Mouse (Mus musculus) stomach, embryonic 15.5 days (tissue): ENCODE results near the gene Hoxc6. TPM values are rescaled to one million over a fixed set of nuclear protein-coding genes. Genes with fewer than 3 reads are reported as not detected.

Source experiments
- ATAC-seq: fragments of 200-750 bp; cut with Nextera tagmentation; 2 replicates; pipeline ENCODE4 v1.8.0; 2017; ENCODE audit warnings: low read depth, moderate number of reproducible peaks, moderate TSS enrichment; ENCODE audit not compliant: insufficient read depth, low FRiP score
- H3K27ac ChIP-seq: fragments of 300-500 bp; sonication (generic); 2 replicates; pipeline ENCODE4 v1.5.1; 2015; ENCODE audit warnings: mild to moderate bottlenecking, inconsistent platforms
- H3K27me3 ChIP-seq: fragments of 300-500 bp; sonication (generic); replicated peaks from 2 replicates; pipeline ENCODE4 v1.6.1; 2015; ENCODE audit warnings: inconsistent platforms
- H3K36me3 ChIP-seq: fragments of 300-500 bp; sonication (generic); 2 replicates; pipeline ENCODE4 v1.6.1; 2015; ENCODE audit warnings: inconsistent platforms
- H3K4me1 ChIP-seq: fragments of 300-500 bp; sonication (generic); 2 replicates; pipeline ENCODE4 v1.6.1; 2015; ENCODE audit warnings: inconsistent platforms
- H3K4me2 ChIP-seq: fragments of 300-500 bp; sonication (generic); 2 replicates; pipeline ENCODE4 v1.6.1; 2015; ENCODE audit warnings: mild to moderate bottlenecking, inconsistent platforms
- H3K4me3 ChIP-seq: fragments of 300-500 bp; sonication (generic); replicated peaks from 2 replicates; pipeline ENCODE4 v1.5.1; 2015; ENCODE audit warnings: inconsistent platforms
- H3K9ac ChIP-seq: fragments of 300-500 bp; sonication (generic); 2 replicates; pipeline ENCODE4 v1.6.1; 2015; ENCODE audit warnings: inconsistent platforms
- H3K9me3 ChIP-seq: fragments of 300-500 bp; sonication (generic); 2 replicates; pipeline ENCODE4 v1.6.1; 2016; ENCODE audit warnings: inconsistent platforms
- WGBS: fragments of 180-500 bp; shearing (Covaris S2); methylation state at CpG from one replicate; pipeline ENCODE4 v1.1.7; 2015; 5-methylcytosine and 5-hydroxymethylcytosine counted together
- polyA plus RNA-seq: library from polyadenylated mRNA; unstranded; fragments of >200 nt; fragmentation: Nextera tagmentation; extraction: Ambion mirVana; gene quantifications from 2 replicates; pipeline ENCODE4 v1.2.1, GENCODE M21; 2015

The Hoxc6 gene
- polyA plus RNA-seq, 1 experiment from 2014 or later, result 4.7 TPM

DNA sequence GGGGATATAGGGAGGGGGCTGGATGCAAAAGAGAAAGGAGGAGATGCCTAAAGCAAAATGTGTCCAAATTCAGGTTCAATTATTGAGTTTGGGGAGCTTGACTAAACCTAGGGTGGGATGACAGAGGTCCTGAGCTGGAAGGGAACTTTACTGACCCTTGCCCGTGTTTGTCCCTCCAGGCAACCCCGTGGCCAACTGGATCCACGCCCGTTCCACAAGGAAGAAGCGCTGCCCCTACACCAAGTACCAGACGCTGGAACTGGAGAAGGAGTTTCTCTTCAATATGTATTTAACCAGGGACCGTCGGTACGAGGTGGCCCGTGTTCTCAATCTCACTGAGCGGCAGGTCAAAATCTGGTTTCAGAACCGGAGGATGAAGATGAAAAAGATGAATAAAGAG is 14.3 kb upstream of the Hoxc6 start:
- H3K9me3 ChIP-seq, result no peaks in the 10 kb centered on the region
- H3K4me1 ChIP-seq, result peaks cover 10% of the 10 kb centered on the region
- H3K27ac ChIP-seq, result no peak overlapping the region
- no peak overlapping the region for H3K4me3 ChIP-seq
- no peak overlapping the region for H3K4me2 ChIP-seq
- 3% methylated on average over 12 of the region's 12 CpGs for WGBS
- H3K36me3 ChIP-seq, result no peaks in the 10 kb centered on the region
- peaks cover 96% of the 10 kb centered on the region for H3K27me3 ChIP-seq
- no peak overlapping the region for H3K9ac ChIP-seq
- no peak for ATAC-seq

GRCm38 (mm10) chr15:102984521-102984920 is 13.5 kb upstream of the Hoxc6 start:
- 3% methylated on average over 10 of the region's 10 CpGs for WGBS
- H3K27me3 ChIP-seq, result peaks cover 96% of the 10 kb centered on the region
- H3K4me3 ChIP-seq, result no peak overlapping the region
- H3K36me3 ChIP-seq, result no peaks in the 10 kb centered on the region
- H3K27ac ChIP-seq, result no peak overlapping the region
- no peaks in the 10 kb centered on the region for H3K9me3 ChIP-seq
- H3K4me2 ChIP-seq, result no peak overlapping the region
- H3K9ac ChIP-seq, result no peak overlapping the region
- no peak for ATAC-seq
- peaks cover 10% of the 10 kb centered on the region for H3K4me1 ChIP-seq

DNA sequence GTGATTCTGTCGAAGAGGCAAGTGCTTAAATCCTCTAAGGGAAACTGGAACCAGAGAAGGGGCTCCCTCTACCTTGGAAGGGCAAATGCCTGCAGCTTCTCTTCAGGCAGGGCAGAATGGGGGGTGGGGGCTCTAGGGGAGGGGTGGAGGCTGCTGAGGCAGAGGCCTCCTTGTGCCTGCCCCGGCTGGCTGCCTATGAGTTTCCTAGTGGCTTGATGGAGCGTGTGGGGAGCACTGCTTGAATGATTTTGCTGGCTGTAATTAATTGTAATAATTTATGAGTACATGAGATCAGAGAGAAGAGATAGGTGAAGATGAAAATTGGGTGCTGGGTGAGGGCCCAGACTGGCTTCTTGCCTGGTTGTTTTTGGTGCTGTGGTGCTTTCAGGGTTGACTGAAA is 13.1 kb upstream of the Hoxc6 start:
- Histone ChIP-seq H3K9ac (no peak overlapping the region), H3K4me1 (peaks cover 10% of the 10 kb centered on the region), H3K27me3 (peaks cover 96% of the 10 kb centered on the region), H3K4me3 (no peak overlapping the region), H3K36me3 (no peaks in the 10 kb centered on the region), H3K9me3 (no peaks in the 10 kb centered on the region), H3K4me2 (no peak overlapping the region), H3K27ac (no peak overlapping the region)
- 13% methylated on average over 3 of the region's 3 CpGs for WGBS
- ATAC-seq, result no peak

DNA sequence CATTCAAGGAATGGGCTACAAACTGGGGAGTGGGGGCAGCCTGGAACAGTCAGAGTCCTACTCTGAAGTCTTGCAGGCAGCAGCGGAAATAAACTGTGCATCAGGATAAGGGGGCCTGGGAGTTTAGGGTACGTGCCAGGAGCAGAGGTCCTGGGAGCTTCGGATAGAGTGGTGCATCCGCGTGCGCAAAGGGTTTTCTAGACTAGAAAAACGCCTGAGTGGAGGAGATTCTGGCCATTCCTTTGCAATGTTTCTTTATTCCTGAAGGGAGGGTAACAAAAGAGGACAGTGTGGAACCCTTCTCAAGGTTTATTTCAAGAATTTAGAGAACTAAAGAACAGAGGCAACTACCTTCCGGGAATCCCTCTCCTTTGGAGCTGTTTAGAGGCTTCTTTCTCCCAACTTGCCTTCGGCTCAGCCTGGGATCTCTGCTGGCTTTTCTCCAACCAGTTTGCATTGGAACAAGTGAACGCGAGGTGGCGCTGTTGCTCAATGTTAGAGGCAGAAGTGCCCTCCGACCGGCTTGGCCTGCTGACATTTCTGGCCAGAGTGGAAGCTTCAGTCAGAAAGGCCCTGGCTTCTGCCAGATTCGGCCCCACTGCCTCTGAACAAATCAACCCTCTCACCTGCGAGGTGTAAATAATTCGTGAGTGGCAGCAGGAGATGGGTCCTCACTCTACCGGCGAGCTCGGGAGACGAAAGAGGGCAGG is 10.8 kb upstream of the Hoxc6 start:
- Histone ChIP-seq H3K4me3 (no peak overlapping the region), H3K4me2 (no peak overlapping the region), H3K9ac (no peak overlapping the region), H3K27me3 (peaks cover 93% of the 10 kb centered on the region), H3K4me1 (0 out of 2 replicates have a peak, but pooled peaks cover 5% of the 10 kb centered on the region), H3K36me3 (no peaks in the 10 kb centered on the region), H3K9me3 (no peaks in the 10 kb centered on the region), H3K27ac (no peak overlapping the region)
- no peak; the same call in 1 of the 2 replicates for ATAC-seq
- 6% methylated on average over 21 of the region's 21 CpGs for WGBS

DNA sequence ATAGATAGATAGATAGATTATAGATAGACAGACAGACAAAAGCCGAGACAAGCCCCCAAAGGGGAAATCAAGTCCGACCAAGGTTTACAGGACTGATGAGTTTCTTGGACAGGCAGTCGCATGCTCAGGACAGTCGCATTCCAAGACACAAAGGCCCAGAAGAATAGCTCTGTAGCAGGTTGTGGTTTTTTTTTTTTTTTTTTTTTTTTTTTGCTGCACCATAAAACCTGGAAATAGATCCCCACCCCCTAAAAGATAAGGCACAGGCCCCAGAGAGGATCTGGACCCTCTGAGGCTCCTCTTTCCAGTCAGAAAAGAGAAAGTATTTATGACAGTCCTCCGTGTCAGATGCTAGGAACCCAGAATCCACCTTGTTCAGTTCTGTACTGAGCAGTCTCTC is 10.0 kb upstream of the Hoxc6 start:
- 43% methylated on average over 5 of the region's 5 CpGs for WGBS
- Histone ChIP-seq H3K4me2 (no peak overlapping the region), H3K4me1 (0 out of 2 replicates have a peak, but pooled peaks cover 5% of the 10 kb centered on the region), H3K27me3 (peaks cover 94% of the 10 kb centered on the region), H3K27ac (no peak overlapping the region), H3K9ac (no peak overlapping the region), H3K36me3 (no peaks in the 10 kb centered on the region), H3K9me3 (no peaks in the 10 kb centered on the region), H3K4me3 (no peak overlapping the region)
- no peak for ATAC-seq

DNA sequence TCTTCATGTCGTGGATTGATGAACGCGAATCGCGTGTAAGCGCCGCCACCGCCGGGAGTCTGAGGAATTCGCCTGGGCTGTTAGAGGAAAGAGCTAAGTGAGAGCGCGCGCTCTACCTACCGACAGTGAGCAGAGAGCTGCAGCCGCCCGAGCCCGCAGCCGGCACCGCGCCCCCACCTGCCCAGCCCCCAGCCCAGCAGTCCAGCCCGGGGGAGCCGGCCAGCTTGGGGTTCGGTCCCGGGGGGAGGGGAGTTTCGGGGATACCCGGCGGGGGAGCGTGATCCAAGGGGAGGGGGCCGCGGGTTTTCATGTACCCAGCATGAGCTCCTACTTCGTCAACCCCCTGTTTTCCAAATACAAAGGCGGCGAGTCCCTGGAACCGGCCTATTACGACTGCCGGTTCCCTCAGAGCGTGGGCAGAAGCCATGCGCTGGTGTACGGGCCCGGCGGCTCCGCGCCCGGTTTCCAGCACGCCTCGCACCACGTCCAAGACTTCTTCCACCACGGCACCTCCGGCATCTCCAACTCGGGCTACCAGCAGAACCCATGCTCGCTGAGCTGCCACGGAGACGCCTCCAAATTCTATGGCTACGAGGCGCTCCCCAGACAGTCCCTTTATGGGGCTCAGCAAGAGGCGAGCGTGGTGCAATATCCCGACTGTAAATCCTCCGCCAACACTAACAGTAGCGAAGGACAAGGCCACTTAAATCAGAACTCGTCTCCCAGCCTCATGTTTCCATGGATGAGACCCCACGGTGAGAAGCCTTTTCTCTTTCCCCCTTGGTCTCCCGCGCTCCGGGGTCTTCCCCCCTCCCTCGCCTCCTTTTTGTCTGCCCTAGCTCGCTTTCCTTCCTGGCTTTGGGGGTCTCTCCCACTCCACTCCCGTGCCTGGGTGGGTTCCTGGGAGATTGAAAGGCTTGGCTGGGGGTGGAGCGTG is 7.3 kb upstream of the Hoxc6 start, which contains the start of gene Hoxc8:
Gene Hoxc8, plus strand, starts transcription at position 147 of the 937 bp plus-strand sequence.
- Histone ChIP-seq H3K9ac (no peak within 1 kb of the TSS), H3K36me3 (no peaks in the 10 kb centered on the region), H3K27me3 (peaks cover 87% of the 10 kb centered on the region), H3K27ac (no peak within 1 kb of the TSS), H3K4me1 (0 out of 2 replicates have a peak, but pooled peaks cover 5% of the 10 kb centered on the region), H3K4me2 (peak within 1 kb of the TSS; percentile 45), H3K9me3 (no peaks in the 10 kb centered on the region), H3K4me3 (peak within 1 kb of the TSS; percentile 30)
- ATAC-seq, result no peak
- WGBS, result 2% methylated on average over 69 of the region's 69 CpGs

GRCm38 (mm10) chr15:102991782-102992181 is 6.3 kb upstream of the Hoxc6 start:
- H3K27me3 ChIP-seq, result peaks cover 87% of the 10 kb centered on the region
- 0 out of 2 replicates have a peak, but pooled peaks cover 5% of the 10 kb centered on the region for H3K4me1 ChIP-seq
- no peak overlapping the region for H3K4me2 ChIP-seq
- ATAC-seq, result no peak
- WGBS, result 9% methylated on average over 7 of the region's 7 CpGs
- H3K9me3 ChIP-seq, result no peaks in the 10 kb centered on the region
- H3K27ac ChIP-seq, result no peak overlapping the region
- H3K36me3 ChIP-seq, result no peaks in the 10 kb centered on the region
- H3K4me3 ChIP-seq, result no peak overlapping the region
- H3K9ac ChIP-seq, result no peak overlapping the region

DNA sequence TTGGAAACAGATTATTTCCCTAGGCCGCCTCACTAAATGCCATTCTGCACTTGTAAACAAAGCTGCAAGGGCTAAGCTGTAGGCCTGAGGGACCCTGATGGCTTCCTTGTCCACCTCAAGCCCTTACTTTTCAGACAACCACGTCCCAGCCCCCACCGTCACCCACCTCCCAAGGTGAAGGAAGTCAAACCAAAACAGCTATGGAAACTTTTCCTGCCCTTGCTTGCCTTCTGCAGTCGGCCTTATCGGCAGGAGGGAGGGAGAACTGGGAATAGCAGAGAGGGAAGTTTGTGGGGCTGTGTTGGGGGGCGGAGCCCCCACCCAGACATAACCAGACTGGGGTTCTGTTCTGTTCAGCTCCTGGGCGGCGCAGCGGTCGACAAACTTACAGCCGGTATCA is 5.9 kb upstream of the Hoxc6 start:
- Histone ChIP-seq H3K9ac (no peak overlapping the region), H3K4me2 (no peak overlapping the region), H3K27ac (no peak overlapping the region), H3K4me3 (no peak overlapping the region), H3K9me3 (no peaks in the 10 kb centered on the region), H3K4me1 (0 out of 2 replicates have a peak, but pooled peaks cover 5% of the 10 kb centered on the region), H3K36me3 (no peaks in the 10 kb centered on the region), H3K27me3 (peaks cover 85% of the 10 kb centered on the region)
- WGBS, result 6% methylated on average over 11 of the region's 11 CpGs
- ATAC-seq, result no peak

DNA sequence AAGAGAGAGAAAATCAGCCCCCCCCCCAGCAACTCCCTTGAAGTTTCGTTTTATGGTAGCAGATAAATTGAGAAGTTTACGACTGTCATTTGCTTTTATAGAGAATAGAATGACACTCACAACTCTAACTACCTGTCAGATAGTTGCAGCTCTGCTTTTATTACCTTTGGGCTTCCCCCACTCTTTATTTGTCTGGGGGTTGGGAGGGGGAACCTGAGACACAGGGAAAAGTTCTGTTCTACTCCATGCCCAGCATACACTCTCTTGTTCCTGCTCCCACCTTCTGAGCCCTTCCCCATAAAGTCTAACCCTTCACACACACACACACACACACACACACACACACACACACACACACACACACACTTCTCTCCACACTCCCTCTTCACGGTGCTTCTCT is 5.2 kb upstream of the Hoxc6 start:
- no peak overlapping the region for H3K4me3 ChIP-seq
- H3K9ac ChIP-seq, result no peak overlapping the region
- no peak overlapping the region for H3K27ac ChIP-seq
- H3K9me3 ChIP-seq, result no peaks in the 10 kb centered on the region
- no peak for ATAC-seq
- H3K27me3 ChIP-seq, result peaks cover 85% of the 10 kb centered on the region
- 0 out of 2 replicates have a peak, but pooled peaks cover 5% of the 10 kb centered on the region for H3K4me1 ChIP-seq
- WGBS, result 10% methylated on average over 3 of the region's 3 CpGs
- H3K4me2 ChIP-seq, result no peak overlapping the region
- H3K36me3 ChIP-seq, result no peaks in the 10 kb centered on the region

- WGBS, result 9% methylated on average over 9 of the region's 9 CpGs
- Histone ChIP-seq H3K9me3 (no peaks in the 10 kb centered on the region), H3K27me3 (peaks cover 89% of the 10 kb centered on the region), H3K4me2 (no peak overlapping the region), H3K9ac (no peak overlapping the region), H3K4me1 (peaks cover 15% of the 10 kb centered on the region), H3K36me3 (no peaks in the 10 kb centered on the region), H3K27ac (no peak overlapping the region), H3K4me3 (no peak overlapping the region)
- no peak for ATAC-seq
Observed at GRCm38 (mm10) chr15:102996548-102996947, 1.5 kb upstream of the Hoxc6 start.

GRCm38 (mm10) chr15:102997431-102997830 is 626 bp upstream of the Hoxc6 start:
- no peaks in the 10 kb centered on the region for H3K36me3 ChIP-seq
- 6% methylated on average over 3 of the region's 3 CpGs for WGBS
- no peak overlapping the region for H3K9ac ChIP-seq
- H3K9me3 ChIP-seq, result no peaks in the 10 kb centered on the region
- ATAC-seq, result no peak
- no peak overlapping the region for H3K4me3 ChIP-seq
- peaks cover 89% of the 10 kb centered on the region for H3K27me3 ChIP-seq
- H3K4me2 ChIP-seq, result 0 out of 2 replicates have a peak overlapping the region, but pooled peaks have one; percentile 86
- peaks cover 15% of the 10 kb centered on the region for H3K4me1 ChIP-seq
- H3K27ac ChIP-seq, result no peak overlapping the region
